ENCODE assay signal across 10 mouse cellular contexts in genomic region chr4:122902156-122902555, GRCm38 (mm10). TPM values are rescaled to one million over a fixed set of nuclear protein-coding genes. Genes with fewer than 3 reads are reported as not detected.
DNase-seq lines count a peak whose midpoint lies in the region; ATAC-seq and TF ChIP-seq lines count a peak whose summit lies in the region.
"Had no signal": no experiment of that assay in that cellular context is flagged by ENCODE, and none has a peak within 500 bp of the region (broad histone marks: within the 10 kb centered on the region; RNA-seq: fewer than 3 reads in every experiment).

No protein-coding gene starts in this region.

- no peak for ATAC-seq in kidney, postnatal 0 days (replicated peaks; ENCODE audit: low FRiP score, low read depth)
- no peak for ATAC-seq in kidney, embryonic 15.5 days (replicated peaks; ENCODE audit: low FRiP score)
- ATAC-seq in granulocyte monocyte progenitor cell, adult 5-6 weeks (replicated peaks; ENCODE audit: poor library complexity, severe bottlenecking): 0 out of 2 replicates have a peak, but pooled peaks have one; percentile 22

- no peak overlapping the region for H3K27ac ChIP-seq in kidney, postnatal 0 days
- no peak overlapping the region for H3K27ac ChIP-seq in kidney, embryonic 15.5 days
- H3K27ac ChIP-seq: midbrain, embryonic 12.5 days had no signal

- WGBS in kidney, postnatal 0 days: 30% methylated on average over 6 of the region's 6 CpGs
- 31% methylated on average over 6 of the region's 6 CpGs for WGBS in kidney, embryonic 15.5 days

- peak; percentile 55 for TF ChIP-seq CTCF in kidney, postnatal 0 days (IDR thresholded peaks at IDR 0.05; ENCODE audit: low read depth)

- H3K9me3 ChIP-seq in kidney, postnatal 0 days (replicated peaks; ENCODE audit: low read length): no peaks in the 10 kb centered on the region
- H3K9me3 ChIP-seq in kidney, embryonic 15.5 days (replicated peaks): no peaks in the 10 kb centered on the region
- H3K9me3 ChIP-seq: midbrain, embryonic 12.5 days had no signal

- no peak overlapping the region for H3K4me2 ChIP-seq in kidney, postnatal 0 days (ENCODE audit: low read length)
- H3K4me2 ChIP-seq in kidney, embryonic 15.5 days: no peak overlapping the region
- H3K4me2 ChIP-seq: midbrain, embryonic 12.5 days had no signal

- no peak overlapping the region for H3K9ac ChIP-seq in kidney, postnatal 0 days (ENCODE audit: low read depth, low read length)
- H3K9ac ChIP-seq in kidney, embryonic 15.5 days: no peak overlapping the region
- H3K9ac ChIP-seq: midbrain, embryonic 12.5 days had no signal

- no peak overlapping the region for H3K4me3 ChIP-seq in kidney, postnatal 0 days (replicated peaks; ENCODE audit: low read depth, low read length)
- no peak overlapping the region for H3K4me3 ChIP-seq in kidney, embryonic 15.5 days (replicated peaks)
- H3K4me3 ChIP-seq: midbrain, embryonic 12.5 days had no signal

- H3K27me3 ChIP-seq in kidney, postnatal 0 days (ENCODE audit: insufficient read depth, low read length): no peaks in the 10 kb centered on the region
- H3K27me3 ChIP-seq in kidney, embryonic 15.5 days: no peaks in the 10 kb centered on the region
- H3K27me3 ChIP-seq: midbrain, embryonic 12.5 days had no signal

- no peaks in the 10 kb centered on the region for H3K4me1 ChIP-seq in kidney, postnatal 0 days (replicated peaks; ENCODE audit: insufficient read depth, low read length)
- H3K4me1 ChIP-seq in kidney, embryonic 15.5 days: no peaks in the 10 kb centered on the region
- H3K4me1 ChIP-seq: midbrain, embryonic 12.5 days had no signal

- intact Hi-C loops in left cerebral cortex, postnatal 14 days (cut with DNase I): no loop called here

- no peaks in the 10 kb centered on the region for H3K36me3 ChIP-seq in kidney, postnatal 0 days (ENCODE audit: insufficient read depth, low read length)
- H3K36me3 ChIP-seq in kidney, embryonic 15.5 days: no peaks in the 10 kb centered on the region
- H3K36me3 ChIP-seq: midbrain, embryonic 12.5 days had no signal

- DNase-seq in adrenal gland, postnatal 14 days: peak; percentile 51
- DNase-seq in adrenal gland, postnatal 4 days (ENCODE audit: low spot score in 2 of 2): no peak
- no peak for DNase-seq in kidney, postnatal 0 days (ENCODE audit: low spot score)
- DNase-seq in 416B (ENCODE audit: low read depth): peak; percentile 53
- DNase-seq in T-cell, adult 2 months (ENCODE audit: low spot score): no peak
- DNase-seq in left cerebral cortex, postnatal 14 days (ENCODE audit: low spot score in 2 of 2): no peak
- DNase-seq: cerebellum, adult 11-12 months had no signal

RNA-seq across cellular contexts. Expression of gene Cap1, which starts 16.3 kb away (rescaled TPM):
- total RNA-seq in adrenal gland, postnatal 14 days (2021): 125 and 139 TPM in 2 replicates
- total RNA-seq in adrenal gland, postnatal 4 days (2021): 100 to 1,000 TPM; 138 to 147 TPM
- 63.7 and 71.2 TPM in 2 replicates for polyA plus RNA-seq in kidney, postnatal 0 days (2015; fragmentation: Nextera tagmentation; extraction: Ambion mirVana)
- polyA plus RNA-seq in kidney, embryonic 15.5 days (2015; fragmentation: Nextera tagmentation; extraction: Ambion mirVana): 71.3 and 79.5 TPM in 2 replicates
- 122 and 132 TPM in 2 replicates for total RNA-seq in granulocyte monocyte progenitor cell, adult 5-6 weeks (2014; fragmentation: Nextera tagmentation)
- 132 and 157 TPM in 2 replicates for total RNA-seq in granulocyte monocyte progenitor cell, adult 5-6 weeks (2017)
- total RNA-seq in left cerebral cortex, postnatal 14 days (2021): 100 to 1,000 TPM; 233 to 251 TPM

RNA-seq across cellular contexts. Expression of gene Mfsd2a, which starts 58.8 kb away (rescaled TPM):
- total RNA-seq in adrenal gland, postnatal 14 days (2021): 2.7 and 5.7 TPM in 2 replicates
- under 1 TPM; 0.59 to 0.90 TPM for total RNA-seq in adrenal gland, postnatal 4 days (2021)
- 1.8 and 2.1 TPM in 2 replicates for polyA plus RNA-seq in kidney, postnatal 0 days (2015; fragmentation: Nextera tagmentation; extraction: Ambion mirVana)
- polyA plus RNA-seq in kidney, embryonic 15.5 days (2015; fragmentation: Nextera tagmentation; extraction: Ambion mirVana): 3.3 and 4.0 TPM in 2 replicates
- total RNA-seq in granulocyte monocyte progenitor cell, adult 5-6 weeks (2014; fragmentation: Nextera tagmentation): not detected in 2 replicates
- total RNA-seq in granulocyte monocyte progenitor cell, adult 5-6 weeks (2017): 1.5 TPM in 1 of 2 replicates, not detected in the other
- total RNA-seq in left cerebral cortex, postnatal 14 days (2021): 10 to 100 TPM; 57.2 to 63.3 TPM

Comparison
In these comparisons a context has a peak if more than half of its experiments do, and no peak if none do; other contexts are left out.
1. DNase-seq: peak in adrenal gland, postnatal 14 days (single experiment) and 416B (single experiment); none in adrenal gland, postnatal 4 days (0 of 2), kidney, postnatal 0 days (single experiment), T-cell, adult 2 months (single experiment) and left cerebral cortex, postnatal 14 days (0 of 2).